Mouse (Mus musculus) frontal cortex, postnatal 10 days (tissue): Measurements from ENCODE around the gene Tvp23b.

Experiments used
- DNase-seq, 2 experiments: peaks; one replicate each; pipeline ENCODE4 v3.0.0; 2022; ENCODE audit warnings: low spot score in 2 of 2, mixed read lengths in 1 of 2

The Tvp23b gene

DNA sequence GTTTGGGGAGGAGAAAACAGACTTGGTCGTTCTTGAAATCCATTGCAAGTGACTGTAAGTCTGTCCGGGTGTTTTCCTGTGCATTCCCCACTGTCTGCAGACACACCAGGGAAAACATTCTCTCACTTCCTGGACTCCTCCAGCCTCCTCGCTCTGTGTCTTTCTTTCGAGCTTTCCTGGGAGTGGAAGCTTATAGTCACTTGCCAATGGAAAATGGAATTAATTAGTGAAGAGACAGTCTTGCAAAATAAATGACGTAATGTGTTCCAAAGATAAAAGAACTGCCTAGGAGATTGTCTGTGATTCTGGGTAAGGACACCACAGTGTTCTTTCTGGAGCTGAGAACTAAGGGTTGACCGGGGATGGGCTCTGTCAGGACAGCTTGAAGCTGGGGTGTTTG is 64.3 kb downstream of the Tvp23b start:
- no peak for DNase-seq

DNA sequence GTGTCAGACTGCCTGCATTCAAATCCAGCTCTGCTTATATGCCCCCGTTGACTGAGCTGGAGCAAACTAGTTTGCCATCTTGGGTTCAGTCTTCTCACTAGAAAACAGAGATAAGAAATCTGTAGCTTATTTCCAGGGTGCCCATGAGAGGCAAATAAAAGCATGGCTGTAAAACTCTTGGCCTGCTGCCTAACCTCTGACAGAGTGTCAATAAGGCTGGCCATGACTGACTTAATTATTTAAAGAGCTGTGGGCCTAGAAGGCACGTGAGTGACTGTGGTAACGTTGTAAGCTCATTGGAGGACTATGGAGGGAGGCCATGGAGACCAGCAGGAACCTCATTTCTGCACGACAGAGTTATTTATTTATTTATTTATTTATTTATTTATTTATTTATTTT is 66.3 kb downstream of the Tvp23b start:
- no peak for DNase-seq

DNA sequence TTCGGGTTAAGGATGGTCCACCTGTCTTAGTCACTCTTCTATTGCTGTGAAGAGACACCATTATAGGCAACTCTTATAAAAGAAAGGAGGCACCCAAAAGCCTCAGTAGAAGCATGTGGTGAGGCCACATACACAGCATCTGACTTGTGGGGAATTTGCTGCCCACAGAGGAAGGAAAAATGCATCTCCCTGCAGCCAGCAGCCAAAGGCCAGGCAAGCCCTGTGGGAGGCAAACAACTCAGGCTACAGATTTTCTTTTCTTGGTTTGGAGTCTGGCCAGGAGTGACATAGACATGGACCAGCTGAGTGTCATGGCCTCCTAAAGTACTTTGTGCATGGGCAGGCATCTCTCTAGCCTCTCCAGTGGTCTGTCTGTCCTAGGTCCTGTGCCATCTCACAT is 70.3 kb downstream of the Tvp23b start:
- DNase-seq: no peak

- no peak for DNase-seq
Observed at GRCm38 (mm10) chr11:62951012-62951411, 71.8 kb downstream of the Tvp23b start, which contains the start of gene Cdrt4. Gene Cdrt4, plus strand, starts transcription at chr11:62951193.

- no peak for DNase-seq
Observed at GRCm38 (mm10) chr11:62954766-62955165, 75.5 kb downstream of the Tvp23b start.

- DNase-seq: no peak
Observed at GRCm38 (mm10) chr11:62955186-62955585, 75.9 kb downstream of the Tvp23b start.

- no peak for DNase-seq
Observed at GRCm38 (mm10) chr11:62955776-62956175, 76.5 kb downstream of the Tvp23b start.

DNA sequence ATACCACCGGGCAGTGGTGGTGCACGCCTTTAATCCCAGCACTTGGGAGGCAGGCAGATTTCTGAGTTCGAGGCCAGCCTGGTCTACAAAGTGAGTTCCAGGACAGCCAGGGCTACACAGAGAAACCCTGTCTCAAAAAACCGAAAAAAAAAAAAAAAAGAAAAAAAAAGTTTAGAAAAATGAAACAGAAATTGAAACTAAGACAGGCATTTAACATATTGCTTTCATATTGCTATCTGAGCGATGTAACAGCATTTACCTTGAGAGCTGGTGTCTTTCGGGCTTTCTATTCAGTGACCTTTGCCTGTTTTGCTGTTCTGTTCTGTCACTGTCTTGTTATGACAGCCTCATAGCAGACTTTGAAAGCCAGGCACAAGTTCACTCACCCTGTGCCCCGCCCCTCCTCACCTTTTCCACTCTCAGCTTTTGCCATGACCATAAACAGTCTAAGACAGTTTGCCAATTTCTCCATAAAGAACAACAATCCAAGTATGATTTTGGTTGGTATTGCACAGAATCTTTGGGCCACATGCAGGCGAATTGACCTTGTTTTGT is 78.4 kb downstream of the Tvp23b start:
- DNase-seq: no peak

- DNase-seq: no peak
Observed at GRCm38 (mm10) chr11:62963292-62963691, 84.0 kb downstream of the Tvp23b start.

DNA sequence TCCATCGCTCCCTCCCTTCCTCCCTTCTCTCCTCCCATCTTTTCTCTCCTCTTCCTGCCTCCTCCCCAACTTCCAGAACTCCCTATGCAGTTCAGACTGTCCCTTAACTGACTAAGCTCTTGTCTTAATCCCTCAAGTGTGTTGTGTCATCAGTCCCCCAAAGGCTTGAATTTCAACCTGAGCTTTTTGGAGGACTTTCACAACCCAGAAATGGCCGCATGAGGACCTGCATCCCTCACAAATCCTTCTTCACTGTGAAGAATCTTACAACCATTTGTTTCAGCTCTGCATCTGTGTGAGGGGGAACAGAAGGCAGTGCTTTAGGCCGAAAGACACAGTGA is 87.1 kb downstream of the Tvp23b start:
- no peak for DNase-seq
